Mouse (Mus musculus) lung, postnatal 10 days (tissue): ENCODE results near the gene Tmem231.
"Not testable (repeated sequence)": the region's sequence is repeated elsewhere in the genome, so short reads cannot be mapped to it uniquely, and the experiment has no call there.

ENCODE experiments used
- DNase-seq: peaks from one replicate; pipeline ENCODE4 v3.0.0; 2021

Gene Tmem231

DNA sequence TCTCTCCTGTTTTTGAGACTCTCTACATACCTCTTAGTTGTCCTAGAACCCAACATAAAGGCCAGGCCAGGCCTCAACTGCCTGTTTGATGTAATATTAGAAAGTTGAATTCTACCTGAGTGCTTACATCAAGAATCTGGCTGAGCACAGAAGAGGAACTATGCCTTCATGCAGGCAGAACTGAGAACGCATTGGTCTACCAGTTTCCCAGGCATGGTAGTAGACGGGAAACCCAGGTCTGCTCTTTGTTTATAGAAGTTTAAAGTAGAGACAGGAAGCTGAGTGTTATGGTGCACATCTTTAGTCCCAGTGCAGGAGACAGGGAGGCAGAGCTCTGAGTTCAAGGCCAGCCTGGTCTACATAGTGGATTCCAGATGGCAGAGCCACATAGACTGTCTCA is 13.5 kb upstream of the Tmem231 start:
- DNase-seq = no peak

DNA sequence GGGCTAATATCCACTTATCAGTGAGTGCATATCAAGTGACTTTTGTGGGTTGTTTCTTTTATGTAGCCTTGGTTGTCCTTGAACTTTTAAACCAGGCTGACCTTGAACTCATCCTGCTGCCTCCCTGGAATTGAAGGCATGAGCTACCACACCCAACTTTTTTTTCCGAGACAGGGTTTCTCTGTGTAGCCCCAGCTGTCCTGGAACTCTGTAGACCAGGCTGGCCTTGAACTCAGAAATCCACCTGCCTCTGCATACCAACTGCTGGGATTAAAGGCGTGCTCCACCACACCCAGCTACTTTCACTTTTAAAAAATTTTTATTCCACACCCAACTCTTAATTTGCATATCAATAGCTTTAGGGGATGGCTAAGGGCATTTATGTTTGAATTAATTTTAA is 9.9 kb upstream of the Tmem231 start:
- DNase-seq = no peak

DNA sequence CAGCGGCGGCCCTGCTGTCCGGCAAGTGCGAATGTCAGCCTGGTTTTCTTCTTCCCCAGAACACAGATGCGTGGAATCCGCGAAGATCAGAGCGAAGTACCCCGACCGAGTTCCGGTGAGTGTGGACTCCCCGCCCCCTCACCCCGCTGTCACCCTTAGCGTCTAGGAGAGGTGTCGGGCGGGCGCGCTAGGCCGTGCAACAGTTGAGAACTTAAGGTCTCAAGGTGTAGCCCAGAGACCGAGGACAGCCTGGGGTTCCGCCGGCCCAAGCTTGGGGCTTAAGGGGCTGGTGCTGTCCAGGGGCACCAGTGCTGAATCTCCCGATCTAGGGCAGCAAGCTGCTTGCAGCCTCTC is 7.4 kb upstream of the Tmem231 start:
- peak; percentile 66 for DNase-seq

DNA sequence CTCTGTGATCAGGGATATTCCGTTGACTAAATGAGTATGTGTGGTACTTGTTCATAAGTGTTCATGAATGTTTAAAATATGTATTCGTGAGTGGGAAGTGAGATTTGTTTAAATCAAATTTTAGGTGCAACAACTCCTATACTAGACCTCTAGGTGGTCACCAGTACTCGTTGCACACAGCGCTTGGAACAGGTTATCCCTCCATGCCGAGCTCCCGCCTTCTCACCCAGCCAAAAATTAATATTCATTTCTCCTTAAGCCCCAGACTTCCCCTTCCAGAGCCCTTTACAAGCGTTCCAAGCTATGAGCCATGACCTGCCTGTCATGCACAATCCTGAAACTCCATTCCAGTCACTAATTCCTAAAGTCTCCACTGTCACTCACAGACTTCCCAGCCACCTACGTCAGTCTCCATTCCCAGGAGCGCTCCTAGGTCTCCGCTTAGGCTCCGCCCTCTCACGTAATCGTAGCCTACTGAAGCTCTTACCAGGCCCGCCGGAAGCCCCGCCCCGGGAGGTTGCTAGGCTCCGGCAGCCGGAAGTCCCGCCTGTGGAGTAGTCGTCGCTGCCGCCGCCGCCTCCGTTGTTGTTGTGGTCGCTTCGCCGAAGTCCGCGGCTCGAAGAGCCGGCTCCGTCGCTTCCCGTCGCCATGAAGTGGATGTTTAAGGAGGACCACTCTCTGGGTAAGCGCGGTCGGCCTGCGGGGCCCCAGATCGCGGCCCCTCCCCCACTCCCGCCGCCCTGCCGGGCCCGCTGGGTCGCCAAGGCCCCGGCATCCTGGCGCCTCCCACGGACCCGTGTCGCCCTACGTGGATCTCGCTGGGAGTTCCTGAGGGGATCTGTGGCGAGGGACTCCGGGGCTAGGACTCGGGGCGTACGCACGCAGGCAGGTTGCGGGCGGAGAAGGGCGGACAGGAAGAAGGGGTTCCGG is 6.8 kb upstream of the Tmem231 start, which contains the start of gene Gabarapl2:
TSS of gene Gabarapl2 (plus strand) at position 533 of the 930 bp plus-strand sequence.
- peak; percentile 99 for DNase-seq

DNA sequence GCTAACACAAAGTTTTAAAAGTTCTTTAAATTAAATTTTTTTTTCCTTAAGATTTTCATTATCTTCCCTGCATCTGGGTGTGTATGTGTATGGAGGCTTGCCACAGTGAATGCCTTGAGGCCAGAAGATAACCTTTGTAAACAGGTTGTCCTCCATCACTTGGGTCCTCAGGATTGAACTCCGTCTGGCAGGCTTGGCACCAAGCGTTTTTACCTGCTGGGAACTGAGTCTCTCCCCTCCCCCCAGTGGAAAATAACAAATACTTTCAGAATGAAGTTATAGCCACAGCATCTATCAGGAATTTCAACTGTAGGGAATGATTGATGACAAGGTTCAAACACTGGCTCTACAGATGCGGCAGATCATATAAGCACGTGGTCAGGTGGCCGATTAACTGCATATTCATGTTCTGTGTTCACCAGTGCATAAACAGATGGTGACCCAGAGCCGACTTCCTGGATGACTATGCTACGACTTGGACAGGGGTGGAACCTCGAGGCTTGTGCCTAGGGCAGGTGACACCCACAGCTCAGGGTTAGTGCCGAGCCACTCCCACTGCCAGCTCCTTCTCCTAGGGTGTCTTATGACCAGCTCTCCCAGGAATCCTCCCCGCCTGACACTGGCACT is 5.9 kb upstream of the Tmem231 start:
- peak; percentile 43 for DNase-seq

DNA sequence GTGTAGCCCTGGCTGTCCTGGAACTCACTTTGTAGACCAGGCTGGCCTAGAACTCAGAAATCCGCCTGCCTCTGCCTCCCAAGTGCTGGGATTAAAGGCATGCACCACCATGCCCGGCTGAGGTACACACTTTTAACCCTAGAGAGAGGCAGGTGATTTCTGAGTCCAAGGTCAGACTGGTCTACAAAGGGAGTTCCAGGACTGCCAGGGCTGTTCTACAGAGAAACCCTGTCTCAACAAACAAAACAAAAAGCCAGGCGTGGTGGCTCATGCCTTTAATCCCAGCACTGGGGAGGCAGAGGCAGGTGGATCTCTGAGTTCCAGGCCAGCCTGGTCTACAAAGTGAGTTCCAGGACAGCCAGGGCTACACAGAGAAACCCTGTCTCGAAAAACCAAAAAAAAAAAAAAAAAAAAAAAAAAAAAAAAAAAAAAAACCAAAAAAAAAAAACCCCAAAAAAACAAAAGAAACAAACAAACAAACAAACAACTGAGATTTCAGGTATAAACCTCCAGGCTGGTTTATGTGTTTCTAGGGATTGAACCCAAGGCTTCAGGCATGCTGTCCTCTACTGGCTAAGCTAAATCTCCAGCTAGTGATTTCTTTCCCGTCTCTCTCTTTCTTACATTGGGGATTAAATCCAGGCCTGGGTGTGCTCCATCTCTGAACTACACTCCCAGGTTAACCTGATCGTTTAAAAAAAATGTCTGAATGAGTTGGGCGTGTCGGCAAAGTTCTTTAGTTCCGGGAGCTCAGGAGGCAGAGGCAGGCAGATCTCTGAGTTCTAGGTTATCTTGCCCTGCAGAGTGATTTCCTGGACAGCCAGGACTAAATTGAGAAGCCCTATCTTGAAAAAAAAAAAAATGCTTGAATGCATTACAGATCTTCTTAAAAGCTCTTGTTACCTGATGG is 4.7 kb upstream of the Tmem231 start:
- DNase-seq = not testable (repeated sequence)

DNA sequence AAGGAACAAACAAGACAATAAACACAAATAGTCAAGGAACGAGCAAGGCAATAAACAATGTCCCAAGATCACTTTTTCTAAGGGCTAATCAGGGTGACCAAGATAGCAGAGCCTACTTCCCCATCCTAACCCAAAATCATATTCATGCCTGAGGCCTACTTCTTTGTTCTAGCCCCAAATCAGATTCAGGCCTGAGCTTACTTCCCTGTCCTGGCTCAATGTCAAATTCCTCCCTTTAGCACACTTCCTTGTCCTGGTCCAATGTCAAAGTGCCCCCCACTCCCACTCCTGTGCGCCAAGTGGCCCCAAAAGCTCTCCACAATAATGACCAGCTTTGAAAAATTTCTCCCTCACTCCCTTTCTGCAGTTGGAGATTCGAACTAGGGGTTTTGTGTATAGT is 3.5 kb upstream of the Tmem231 start:
- no peak for DNase-seq

DNA sequence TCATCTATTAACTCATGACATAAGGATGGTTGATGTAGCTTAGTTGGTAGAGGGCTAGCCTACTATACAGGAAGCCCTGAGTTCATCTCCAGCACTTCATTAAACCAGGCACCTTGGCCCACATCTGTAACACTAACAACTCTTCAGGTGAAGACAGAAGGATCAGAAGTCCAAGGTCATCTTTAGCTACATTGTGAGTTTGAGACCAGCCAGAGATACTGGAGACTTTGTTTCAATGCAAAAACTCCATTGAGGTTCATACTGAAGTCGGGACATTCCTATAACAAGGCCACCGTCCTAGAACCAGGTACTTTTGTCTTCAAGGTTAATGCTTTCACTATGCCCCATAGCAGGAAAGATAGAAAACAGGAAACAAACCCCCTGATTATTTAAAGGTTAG is 520 bp upstream of the Tmem231 start:
- DNase-seq = no peak

DNA sequence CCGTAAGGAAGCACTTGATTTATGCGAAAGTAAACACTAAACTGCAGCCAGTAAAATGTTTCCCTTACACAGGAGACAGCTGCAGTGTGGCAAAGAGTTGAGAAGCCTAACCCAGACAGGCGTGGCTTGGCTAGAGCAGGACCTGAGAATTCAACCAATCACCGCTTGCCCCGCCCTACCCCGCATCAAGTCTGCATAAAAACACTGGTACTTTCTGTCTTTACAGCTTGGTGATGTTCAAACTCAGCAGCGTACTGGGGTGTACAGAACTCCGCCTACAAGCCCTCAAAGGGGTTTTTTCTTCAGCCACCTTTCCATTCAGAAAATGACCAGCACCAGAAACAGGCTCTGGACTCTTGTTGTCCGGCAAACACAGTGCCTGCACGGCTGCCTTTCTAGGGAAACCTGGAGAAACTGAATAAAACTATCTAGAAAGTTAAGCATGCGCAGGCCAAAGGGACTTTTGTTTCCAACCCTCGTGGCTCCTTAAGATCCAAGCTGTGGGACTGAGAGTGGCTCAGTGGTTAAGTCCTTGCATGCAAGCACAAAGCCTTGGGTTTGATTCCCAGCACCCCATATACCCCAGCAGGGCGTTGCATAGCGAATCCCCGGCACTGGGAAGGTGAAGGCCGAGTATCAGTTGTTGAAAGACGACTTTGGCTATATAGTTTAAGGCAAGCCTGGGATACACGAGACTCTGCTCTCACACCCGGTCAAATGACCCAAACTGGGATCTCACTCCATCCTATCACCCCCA is 923 bp downstream of the Tmem231 start:
- peak; percentile 86 for DNase-seq

DNA sequence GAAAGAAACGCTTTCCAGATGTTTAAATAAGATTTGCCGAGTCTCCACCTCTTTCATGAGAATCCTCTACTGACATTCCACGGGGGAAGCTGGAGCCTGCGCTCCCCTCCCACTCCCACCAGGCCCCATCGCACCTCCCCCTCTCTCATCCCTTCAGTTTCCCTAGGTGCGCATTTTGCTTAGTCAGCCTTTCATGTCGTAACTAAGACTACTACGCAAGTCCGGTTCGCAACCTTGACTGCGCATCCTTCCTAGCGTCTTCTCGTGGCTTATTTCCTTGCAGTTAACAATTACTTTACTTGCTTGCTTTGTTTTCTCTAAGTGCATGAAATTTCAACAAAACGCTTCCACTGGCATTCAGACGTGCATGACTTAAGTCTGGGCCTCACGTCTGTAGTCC is 2.0 kb downstream of the Tmem231 start:
- DNase-seq = no peak

DNA sequence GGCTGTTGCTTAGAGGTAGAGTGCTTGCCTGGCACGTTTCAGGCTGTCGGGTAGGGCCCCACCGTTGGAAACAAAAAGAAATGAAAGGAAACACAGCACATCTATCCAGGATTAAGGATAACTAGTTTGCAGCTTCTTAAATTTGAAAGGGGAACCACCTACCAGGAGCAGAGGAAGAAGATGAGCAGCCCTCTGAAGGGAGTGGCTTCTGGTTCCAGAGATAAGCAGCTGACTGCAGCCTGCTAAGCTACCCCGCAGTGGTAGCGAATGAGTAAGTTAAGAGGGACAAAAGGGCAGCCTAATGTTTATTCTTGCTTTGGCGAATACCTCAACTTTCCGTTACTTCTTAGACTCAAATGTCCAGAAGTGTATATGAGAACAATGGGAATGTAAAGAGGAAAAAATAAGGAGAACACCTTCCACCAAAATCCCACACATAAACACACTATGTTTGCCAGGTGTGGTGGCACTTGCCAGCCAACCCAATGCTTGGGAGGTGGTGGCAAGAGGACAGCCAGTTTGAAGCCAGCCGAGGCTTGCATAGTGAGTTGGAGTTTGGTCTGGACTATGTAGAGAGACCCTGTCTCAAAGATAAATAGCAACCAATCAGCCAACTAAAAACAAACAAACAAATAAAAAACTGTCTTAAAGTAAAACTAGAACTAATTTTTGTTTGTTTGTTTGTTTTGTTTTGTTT is 3.9 kb downstream of the Tmem231 start:
- no peak for DNase-seq

DNA sequence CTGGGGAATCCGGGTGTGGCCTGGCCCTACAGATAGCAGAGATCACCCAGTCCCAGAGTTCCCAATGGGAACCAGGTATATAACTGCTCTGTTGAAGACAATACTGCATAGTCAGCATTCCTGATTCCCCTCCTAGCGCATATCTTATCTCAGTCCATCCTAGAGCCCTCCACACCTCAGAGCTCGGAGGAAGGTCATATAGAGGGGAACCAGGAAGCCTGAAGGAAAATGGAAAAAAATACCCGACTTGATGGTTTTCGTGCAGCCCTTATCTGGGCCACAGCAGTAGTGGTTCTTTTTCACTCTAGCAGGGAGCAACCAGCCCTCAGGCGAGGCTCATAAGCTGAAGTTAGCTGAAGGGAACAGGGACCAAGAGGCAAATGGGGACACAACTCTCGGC is 8.7 kb downstream of the Tmem231 start:
- no peak for DNase-seq

DNA sequence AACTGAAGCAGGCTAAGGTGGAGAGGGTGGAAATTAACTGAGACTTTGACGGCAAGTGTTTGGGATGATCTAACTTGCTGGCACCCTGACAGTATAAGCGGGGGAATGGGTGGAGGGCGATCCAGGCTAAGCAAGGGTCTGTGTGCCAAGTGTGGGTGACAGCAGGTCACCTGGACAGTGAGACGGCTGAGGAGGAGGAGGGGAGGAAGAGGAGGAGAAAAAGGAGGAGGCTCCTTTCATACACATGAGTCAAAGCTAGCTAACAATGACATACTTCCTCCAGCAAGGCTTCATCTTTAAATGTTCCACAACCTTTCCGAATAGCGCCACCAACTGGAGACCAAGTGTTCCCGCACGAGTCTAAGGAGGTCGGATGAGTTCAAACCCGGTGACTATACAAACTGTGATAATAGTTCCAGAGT is 10.3 kb downstream of the Tmem231 start:
- DNase-seq = peak; percentile 78

DNA sequence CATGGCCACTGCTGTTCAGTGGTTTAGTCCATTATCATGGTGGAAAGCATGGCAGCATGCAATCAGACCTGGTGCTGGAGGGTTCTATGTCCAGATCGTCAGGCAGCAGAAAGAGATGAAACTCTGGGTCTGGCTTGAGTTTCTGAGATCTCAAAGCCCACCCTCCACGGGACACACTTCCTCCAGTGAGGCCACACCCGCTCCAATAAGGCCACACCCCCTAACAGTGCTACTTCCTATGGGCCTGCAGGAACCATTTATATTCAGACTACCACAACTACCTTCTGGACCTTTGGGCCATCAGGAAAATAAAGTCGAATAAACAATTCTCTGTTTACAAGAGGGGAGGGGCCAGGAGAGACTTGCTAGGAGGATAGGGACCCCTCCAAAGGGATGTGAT is 12.7 kb downstream of the Tmem231 start:
- no peak for DNase-seq

DNA sequence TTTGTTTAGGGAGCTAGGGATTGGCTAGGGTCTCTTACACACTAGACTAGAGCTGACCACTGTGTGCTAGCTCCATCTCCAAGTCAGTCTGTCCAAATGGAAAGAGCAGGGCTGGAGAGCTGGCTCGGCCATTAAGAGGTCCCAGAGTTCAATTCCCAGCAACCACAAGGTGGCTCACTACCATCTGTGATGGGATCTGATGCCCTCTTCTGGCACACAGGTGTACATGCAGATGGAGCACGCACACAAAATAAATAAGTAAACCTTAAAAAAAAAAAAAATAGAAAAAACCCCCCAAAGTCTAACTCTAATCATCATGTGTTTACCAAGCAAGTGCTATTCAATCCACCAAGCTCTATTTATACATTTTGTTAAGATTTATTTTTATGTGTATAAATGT is 14.0 kb downstream of the Tmem231 start:
- no peak for DNase-seq

DNA sequence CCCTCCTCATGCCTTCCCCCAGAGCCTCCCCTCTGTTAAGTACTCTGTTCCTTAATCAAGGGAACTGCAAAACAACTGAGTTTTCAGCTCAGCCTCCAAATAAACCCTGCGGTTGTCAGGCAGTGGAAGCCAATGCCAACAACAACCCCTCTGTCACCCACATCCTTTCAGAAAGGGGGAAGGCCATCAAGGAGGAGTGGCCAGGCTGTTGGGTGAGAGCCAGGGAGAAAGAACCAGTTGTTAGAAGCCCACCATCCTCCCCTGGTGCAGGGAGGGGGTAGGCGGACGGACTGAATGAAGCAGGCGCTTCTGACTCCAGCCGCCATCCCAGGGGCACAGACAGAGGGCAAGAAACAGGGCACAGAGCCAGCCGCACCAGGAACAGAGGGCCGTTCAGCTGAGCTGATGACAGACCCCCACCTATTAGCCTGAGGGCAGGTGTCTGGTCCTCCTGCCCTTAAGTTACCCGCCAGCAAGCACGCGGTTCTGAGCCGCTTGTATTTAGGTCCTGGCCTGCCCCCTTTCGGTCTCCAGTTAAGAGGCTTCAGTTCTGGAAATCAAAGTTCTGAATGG is 20.7 kb downstream of the Tmem231 start:
- no peak for DNase-seq

DNA sequence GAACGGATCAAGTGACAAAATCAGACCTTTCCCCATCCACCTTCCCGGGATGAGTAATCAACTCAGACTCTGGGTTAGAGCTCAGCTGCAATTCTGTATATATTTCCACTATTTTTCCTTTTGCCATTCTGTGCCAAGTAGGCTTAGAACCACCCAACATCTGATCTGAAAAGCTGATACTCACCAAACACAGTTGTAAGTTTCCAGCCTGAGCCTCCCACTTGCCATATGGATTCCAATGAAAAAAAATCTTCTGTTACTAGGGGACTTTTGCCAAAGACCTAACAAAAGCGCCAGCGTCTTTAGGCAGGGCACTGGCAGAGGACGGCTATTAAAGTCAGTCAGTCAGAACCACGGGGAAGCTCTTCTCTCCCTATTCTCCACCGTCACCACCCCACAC is 22.1 kb downstream of the Tmem231 start:
- no peak for DNase-seq

DNA sequence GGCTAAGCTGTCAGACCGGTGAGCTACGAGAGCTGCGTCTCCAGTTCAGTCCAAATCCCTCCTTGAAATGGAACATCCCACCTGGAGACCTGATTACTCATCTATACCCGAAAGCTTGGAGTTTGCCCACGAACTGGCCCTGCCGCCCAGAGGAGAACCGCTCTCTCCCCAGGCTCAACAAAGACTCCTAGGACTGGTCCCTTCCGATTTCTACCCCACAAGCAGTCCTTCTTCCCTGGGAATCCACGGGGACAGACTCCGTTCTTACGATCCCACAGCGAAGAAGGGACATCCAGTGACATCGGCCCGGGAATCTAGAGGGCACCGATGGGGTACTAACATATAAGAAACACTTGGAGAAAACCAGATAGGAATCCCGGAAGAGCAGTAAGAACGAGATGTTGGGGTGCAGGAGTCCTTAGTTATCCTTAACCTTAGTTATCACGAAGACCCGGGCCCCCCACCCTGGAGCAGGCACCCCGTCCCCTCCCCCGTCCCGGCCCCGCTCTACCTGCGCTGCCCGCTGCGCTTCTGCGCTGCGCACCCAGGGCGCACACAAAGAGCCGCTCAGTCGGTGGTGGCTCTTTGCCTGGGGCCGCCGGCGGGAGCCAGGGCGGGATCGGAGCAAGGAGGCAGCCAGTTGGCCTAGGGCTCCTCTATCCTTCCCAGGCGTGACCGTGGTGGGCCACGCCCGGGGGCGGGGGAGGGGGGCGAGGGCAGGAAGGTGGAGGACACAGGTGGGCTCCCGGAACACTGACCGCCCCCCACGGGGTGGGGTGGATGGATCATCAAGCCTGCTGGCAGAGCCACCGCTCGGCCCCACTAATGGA is 23.8 kb downstream of the Tmem231 start, which contains the start of gene Chst5:
TSS of gene Chst5 (minus strand) at position 827 of the 830 bp plus-strand sequence.
- DNase-seq = no peak

DNA sequence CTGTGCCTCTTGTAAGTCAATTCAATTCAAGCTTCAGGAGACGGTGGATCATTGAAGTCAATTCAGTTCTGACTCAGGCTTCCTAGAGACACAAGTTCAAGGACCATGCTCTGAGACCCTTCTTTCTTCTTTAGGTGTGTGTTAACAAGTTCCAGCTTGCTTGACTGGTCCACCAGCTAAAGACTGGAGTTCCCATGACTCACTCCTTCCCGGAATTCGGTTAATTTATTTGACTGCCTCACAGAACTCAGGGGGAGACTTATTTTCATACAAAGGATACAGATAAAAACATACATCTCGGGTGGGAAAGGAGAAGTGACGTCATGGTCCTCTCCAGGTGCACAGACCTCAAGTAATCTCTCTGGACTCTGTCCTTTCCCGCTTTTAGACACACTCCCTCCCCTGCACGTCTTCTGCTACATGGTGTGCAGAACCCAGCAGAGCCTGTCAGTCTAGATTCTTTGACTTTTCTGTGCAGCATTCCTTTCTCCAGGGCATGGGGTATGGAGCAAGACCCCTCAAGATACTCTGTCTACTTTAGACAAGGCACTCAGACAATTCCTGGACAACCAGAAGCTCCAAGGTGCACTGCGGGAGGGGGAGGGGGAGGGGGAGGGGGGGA is 28.1 kb downstream of the Tmem231 start:
- no peak for DNase-seq

DNA sequence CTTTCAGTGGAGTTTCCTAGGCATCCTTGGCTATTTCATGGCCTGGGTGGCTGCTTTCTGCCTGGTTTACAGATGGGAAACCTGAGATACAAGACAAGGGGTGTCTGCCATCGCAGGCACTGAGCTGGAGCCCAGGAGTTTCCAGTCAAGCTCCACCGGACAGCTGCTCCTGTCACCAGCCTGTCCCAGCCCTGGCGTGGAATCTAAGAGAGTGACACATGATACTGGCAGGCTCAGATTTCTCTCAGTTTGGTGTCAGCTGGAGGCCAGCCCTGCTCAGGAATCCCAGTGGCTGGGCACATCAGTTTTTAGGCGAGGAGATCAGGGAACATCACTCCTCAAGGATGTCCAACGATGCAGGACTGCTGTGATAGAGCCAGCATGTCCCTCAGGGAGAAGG is 31.6 kb downstream of the Tmem231 start:
- no peak for DNase-seq
